Mouse (Mus musculus): ENCODE results near the gene S100a2. TPM values are rescaled to one million over a fixed set of nuclear protein-coding genes. Genes with fewer than 3 reads are reported as not detected.

Gene S100a2
- total and polyA plus RNA-seq, 3 experiments: not detected

DNA sequence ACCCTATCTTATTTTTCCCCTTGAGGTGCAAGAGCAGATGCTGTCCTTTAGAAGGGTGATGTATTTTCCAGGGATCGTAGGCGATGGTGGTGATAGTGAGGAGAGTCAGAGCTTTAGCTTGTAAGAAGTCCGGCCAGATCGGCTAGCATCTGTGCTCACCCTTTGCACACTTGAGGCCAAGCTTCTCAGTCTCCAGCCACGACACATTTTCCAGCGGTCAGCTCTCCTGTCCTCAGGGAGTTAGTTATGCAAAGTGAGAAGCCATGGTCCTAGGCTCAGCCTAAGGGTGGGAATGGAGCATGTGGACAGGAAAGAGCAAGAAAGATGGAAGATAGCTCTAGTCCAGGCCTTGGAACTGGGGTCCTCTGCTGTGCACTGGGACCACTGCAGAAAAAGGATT is 6.8 kb downstream of the S100a2 start:
- DNase-seq: no peak

DNA sequence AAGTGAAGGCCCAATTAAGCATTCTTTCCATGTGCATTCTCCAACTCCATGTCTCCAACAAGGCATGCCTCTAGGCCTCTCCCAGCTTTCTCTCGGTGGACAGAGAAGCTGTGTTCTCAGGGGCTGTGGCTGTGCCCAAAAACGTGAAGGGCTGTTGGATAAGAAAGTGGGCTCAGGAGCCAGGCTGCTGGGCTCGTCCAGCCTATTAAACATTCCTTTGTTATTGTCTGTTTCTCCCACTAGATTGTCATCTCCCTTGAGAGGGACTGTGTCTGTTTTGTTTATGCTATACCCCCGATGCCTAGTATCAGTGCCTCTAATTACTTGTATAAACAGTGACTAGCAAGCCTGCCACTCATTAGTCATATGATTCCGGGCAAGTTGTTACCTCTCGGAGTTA is 7.7 kb downstream of the S100a2 start:
- DNase-seq: no peak

DNA sequence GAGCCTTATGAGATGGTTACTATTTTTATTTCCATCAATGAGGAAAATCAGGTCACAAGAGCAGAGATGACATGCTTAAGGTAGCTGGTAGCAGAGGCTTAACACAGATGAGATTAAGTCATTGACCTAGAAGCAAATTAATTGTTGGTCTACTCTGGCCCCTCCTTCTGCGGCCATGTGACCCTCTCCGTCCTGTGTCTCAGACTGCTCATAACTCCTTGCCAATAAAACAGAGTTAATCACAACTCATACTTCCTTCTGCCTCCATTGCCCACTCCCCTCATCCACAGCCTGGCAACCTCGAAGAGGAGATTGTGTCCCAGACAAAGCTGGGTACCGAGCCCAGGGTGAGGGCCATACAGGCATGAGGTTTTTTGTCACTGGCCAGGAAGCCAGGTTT is 8.2 kb downstream of the S100a2 start:
- DNase-seq: no peak

DNA sequence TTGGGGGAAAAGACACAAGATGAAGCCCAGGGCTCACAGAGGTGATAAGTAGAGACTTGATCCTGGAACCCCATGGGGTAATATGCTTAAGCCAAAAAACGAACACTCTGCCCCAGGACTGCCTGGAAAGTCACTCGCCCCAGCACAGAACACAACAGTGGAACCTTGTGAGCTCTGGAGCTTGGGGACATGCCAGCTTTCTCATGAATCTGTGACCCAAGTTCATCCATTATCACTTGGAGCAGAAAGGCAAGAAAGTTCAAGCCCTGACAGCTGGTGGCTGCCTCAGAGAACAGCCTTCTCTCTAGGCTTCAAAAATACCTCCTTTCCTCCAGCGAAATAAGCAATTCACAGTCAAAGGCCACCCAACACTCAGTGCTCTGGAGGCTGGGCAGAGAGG is 9.4 kb downstream of the S100a2 start:
- no peak for DNase-seq

DNA sequence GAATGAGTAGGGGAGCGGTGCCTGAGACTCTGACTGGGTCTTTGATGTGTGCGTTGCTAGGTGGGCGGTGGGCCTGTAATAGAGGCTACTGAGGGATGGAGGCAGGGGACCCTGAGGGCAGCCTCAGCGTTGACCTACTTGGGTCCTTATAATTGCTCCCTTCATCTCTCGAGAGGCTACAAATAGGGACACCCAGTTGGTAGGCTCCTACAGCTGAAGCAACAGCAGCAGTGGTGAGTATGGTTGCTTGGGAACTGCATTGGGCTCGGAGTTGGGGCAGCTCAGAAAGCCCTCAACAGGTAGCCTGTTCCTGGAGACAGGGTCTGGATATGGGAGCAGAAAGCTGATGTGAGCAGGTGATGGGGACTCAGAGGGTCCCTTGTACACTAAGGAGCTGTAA is 10.0 kb downstream of the S100a2 start:
- DNase-seq: no peak

DNA sequence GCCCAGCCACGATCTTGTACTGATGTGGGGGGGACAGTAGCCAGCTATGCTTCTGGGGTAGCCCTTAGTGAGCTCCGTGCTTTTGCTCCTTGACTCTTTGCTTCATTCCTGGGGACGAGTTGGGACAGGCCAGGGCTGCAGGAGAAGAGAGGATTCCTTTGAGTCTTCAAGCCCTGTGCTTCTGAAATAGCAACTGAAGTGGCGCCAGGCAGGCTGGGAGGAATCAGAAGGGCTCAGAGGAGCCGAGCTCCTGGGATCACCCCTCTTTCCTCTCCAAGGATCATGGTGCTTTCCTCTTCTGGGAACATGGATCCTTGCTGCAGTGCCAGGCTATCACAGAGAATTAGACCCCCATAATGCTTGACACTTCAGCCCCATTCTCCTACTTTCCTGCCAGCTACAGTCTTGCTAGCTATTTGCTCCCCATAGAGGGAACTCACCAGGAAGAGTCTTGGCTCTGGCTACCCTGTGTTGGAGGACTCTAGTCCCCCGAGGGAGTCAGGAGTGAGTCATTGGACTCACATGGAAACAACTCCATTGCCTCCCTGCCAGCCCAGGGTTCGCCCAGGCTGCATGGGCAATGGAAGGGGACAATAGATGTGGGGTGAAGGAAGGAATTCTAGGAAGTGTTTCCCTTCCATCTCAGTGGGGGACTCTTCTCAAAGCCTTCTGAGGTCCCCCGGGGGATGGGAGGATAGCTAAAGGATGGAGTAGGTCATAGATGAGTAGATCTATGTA is 10.6 kb downstream of the S100a2 start:
- no peak for DNase-seq

DNA sequence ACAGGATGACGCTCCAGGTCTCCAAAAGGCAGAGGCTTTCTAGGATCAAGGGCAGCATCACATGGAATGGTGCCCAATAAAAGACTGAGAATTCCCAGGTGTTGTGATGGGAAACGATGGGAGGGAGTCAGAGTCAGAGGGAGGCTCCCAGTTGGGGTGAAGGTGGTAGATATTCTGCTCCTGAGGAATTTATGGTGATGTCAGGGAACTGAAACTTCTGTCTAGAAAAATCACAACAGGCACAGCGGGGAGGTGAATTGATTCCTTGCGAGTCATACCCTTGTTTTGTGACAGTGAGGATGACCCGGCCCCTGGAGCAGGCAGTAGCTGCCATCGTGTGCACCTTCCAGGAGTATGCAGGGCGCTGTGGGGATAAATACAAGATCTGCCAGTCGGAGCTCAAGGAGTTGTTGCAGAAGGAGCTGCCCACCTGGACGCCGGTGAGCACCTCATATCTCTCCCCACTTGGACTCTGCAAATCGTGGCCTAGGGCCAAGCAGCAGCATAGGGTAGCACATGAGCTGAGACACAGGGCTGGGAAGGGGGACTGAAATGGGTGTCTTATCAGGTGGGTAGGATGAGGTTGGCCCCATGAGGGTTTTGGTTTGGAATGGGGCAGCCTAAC is 11.6 kb downstream of the S100a2 start, which contains the start of gene Gm42674:
TSS of gene Gm42674 (plus strand) at position 419 of the 625 bp plus-strand sequence.
- DNase-seq: no peak

DNA sequence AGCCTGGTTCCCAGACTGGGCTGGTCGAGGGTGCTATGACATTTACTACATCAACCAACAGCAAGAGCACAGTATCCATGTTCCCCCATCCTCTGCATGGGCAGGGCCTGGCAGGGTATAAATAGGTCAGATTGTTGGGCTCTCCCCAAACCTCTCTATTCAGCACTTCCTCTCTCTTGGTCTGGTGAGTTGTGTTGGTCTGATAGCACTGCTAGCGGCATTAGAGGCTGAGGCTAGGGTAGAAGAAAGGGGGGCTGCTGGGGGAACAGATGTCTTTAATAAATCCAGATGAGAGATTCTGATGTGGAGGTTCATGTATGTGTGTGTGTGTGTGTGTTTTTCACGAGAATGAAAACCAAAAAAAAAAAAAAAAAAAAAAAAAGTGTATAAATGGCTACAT is 13.6 kb downstream of the S100a2 start, which contains the start of gene S100a4:
TSS of gene S100a4 (plus strand) at position 149 of the 400 bp plus-strand sequence.
- no peak for DNase-seq

DNA sequence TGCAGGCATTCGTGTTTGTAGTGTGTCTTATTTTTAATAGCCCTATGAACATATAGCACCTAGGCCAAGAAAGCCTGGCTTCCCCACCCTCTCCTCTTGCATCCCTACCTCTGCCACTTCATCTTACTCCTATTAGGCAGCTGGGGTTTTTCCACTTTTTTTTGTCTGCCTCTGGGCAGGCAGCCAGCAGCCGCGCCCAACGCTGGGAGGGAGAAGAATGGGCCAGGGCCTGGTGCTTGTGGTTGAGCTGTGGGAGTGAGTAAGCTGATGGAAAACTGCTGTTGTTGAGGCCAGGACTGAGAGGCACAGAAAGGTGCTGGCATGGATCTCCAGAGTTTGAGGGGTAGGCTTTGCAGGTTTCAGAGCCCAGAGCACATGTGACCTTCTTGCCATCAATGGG is 14.4 kb downstream of the S100a2 start:
- DNase-seq: peak; percentile 93

DNA sequence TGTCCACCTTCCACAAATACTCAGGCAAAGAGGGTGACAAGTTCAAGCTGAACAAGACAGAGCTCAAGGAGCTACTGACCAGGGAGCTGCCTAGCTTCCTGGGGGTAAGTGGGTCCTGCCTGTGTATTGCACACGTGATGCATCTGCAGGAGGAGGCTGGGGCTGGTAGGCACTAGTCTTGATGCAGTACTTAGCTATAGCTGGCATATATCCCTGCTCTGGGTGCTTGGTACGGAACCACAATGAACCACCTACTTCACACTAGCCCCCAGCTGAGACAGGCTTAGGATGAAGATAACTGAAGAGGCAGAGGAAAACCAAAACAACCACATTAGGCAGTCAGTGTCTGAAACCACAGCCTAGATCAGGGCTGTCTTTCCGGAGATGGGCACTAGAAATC is 15.0 kb downstream of the S100a2 start:
- DNase-seq: no peak

DNA sequence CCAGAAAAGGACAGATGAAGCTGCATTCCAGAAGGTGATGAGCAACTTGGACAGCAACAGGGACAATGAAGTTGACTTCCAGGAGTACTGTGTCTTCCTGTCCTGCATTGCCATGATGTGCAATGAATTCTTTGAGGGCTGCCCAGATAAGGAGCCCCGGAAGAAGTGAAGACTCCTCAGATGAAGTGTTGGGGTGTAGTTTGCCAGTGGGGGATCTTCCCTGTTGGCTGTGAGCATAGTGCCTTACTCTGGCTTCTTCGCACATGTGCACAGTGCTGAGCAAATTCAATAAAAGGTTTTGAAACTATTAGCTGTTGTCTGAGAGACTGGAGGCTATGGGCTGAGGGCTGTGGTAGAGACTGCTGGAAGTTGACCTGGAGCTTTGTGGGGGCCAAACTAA is 15.7 kb downstream of the S100a2 start:
- no peak for DNase-seq

DNA sequence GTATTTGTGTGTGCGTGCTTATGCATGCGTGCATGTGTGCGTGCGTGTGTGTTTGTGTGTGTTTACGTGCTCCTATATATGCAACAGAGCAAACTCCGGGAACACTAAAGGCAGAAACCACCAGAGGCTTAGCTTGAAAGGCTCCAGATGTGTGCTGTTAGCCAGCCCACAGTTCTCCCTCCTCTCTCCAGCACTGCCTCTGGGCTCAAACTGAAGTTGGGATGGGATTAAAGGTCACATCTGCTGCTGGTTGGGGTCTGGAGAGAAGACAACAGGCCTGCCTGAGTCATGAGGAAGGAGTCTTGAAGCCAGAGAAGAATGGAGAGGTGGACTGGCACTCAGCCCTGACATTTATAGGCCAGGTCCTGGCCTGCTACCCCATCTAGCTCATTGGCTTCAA is 16.1 kb downstream of the S100a2 start:
- DNase-seq: no peak

DNA sequence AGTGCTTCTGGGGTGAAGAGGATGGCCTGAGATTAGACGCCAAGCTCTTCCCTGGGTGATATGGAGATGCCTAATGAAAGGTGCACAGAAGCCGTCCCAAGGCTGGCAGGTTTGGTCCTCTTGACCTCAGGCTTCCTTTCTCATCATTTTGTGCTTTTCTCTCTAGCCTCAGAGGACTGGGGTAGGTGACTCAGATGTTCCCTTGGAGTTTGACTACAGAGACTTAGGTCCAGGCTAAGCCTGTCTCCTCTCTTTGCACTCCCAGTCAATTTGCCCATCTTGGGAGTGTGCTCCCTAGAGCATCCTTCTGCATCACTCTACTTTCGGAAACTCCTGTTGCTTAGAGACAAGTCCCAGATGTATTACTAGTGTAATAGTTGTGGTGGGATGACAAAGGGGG is 17.3 kb downstream of the S100a2 start:
- no peak for DNase-seq

DNA sequence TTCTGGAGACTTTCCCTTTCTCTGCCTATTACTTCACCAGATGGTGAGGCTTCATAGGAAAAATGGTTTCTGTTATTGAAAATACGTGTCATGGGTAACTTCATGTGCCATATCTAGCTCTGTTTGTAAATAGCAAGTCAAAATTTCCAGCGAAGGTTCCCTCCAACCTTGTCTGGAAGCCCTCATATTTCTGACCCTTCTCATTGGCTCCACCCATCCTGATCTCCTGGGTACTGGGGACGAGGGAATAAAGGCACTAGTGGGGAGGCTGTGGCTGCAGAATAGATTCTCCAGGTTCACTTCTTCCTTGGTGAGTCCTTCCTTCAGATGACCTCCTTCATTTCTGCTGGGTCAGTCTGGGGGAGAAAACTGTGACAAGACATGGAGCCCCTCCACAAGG is 18.2 kb downstream of the S100a2 start, which contains the start of gene S100a5:
TSS of gene S100a5 (plus strand) at position 301 of the 400 bp plus-strand sequence.
- DNase-seq: no peak

DNA sequence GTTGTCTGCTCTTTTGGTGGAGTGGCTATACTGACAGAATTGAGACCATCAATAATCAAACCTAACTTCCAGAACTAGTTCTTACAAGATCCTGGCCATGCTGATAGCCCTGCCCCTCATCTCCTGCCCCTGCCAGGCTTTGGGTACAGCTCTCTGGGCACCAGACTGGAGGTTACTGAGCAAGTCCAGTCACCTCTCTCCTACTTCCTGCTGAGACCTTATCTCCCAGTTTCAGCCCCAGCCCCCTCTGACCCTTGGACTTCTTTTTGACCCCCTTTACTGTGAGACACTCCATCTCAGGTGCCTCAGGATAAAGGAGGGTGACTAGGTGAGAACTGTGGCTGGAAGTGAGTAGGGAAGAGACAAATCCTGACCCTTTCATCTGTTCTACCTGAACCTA is 19.1 kb downstream of the S100a2 start:
- DNase-seq: no peak

DNA sequence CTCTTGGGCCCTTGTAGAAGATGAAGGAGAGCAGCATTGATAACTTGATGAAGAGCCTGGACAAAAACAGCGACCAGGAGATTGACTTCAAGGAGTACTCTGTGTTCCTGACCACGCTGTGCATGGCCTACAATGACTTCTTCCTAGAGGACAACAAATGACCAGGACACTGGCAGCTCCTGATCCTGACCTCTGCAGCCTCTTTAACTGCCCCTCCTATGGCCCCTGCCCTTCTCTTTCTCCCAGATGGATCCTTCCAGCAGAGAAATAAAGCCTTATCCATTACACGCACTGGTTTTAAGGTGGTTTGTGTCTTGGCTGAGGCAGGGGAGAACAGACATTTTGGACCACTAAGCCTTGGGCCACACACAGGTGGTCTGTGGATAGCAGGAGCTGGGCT is 21.4 kb downstream of the S100a2 start:
- no peak for DNase-seq

DNA sequence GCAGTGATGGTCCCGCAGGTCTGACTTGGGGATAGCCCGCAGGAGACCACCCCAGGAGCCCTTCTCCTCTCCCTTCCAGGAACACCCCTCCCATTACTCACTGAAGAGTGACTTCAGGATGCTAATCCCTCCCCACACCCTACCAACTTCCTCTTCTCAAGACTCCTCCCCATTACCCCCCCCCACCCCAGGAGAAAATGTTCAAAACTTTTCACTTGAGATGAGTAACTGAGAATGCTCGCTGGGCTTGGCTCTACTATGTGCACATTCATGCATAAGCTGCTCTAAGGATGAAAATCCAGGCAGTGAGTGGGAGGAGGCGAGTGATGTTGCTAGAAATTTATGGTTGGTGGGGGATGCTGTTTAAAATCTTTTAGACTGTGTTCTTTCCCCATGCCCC is 22.0 kb downstream of the S100a2 start:
- no peak for DNase-seq

DNA sequence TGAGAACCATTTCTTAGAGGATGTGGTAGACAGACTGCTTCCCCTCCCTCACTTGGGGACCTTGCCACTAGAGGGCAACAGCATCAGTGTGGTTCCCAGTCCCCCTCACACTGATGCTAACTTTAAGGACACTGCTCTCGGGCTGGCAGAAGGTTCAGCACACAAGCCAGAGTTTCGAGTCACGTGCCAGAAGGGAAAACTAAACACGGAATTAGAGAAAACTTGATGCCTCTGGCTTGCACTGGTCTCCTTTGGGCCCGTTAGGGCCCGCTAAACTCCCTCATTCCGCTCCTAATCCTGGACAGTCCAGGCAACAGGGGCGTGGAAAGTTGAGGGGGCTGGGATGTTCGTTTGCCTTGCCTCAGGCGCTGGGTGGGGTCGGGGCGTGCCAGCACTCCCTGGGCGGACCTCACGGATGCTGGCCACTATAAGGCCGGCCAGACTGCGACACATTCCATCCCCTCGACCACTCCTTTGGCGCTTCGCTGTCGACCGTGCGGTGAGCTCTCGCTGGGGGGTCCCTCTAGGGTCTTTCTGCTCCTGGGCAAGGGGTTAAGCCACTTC is 22.8 kb downstream of the S100a2 start, which contains the start of gene S100a6:
TSS of gene S100a6 (plus strand) at position 155 of the 564 bp plus-strand sequence.
- DNase-seq: peak; percentile 58

DNA sequence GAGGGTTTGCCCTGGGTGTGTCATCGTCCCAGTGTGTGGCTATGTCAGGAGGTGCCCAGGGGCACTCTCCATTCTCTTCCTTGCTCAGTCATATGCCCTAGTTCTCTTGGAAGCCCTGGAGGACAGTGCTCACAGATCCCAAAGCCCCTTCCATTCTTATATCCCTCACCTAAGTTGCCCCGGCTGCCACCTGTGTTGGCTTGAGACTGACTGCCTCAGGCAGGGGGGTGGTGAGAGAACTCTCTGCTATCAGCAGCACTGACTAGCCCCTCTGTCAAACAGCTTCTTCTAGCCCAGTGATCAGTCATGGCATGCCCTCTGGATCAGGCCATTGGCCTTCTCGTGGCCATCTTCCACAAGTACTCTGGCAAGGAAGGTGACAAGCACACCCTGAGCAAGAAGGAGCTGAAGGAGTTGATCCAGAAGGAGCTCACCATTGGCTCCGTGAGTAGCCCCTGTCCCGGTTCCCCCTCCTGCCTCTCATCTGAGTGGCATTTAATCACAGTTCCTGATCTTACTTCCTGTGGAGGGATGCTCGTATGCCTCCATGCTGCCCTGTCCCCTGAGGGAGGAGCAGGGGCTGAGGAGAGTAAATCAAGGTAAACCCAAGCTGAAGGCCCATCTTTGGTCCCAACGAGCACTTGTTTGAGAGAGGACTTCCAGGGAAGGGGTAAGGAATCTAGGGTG is 23.6 kb downstream of the S100a2 start:
- no peak for DNase-seq

DNA sequence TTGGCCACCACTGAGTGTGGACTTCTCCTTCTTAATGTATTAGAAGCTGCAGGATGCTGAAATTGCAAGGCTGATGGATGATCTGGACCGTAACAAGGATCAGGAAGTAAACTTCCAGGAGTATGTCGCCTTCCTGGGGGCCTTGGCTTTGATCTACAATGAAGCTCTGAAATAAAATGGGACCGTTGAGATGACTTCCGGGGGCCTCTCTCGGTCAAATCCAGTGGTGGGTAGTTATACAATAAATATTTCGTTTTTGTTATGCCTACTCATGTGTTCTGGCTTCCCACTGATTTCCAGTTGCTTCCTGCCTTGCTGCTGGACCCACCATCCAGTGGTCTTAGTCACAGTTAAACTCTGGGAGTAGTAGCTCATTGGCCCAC is 24.1 kb downstream of the S100a2 start:
- DNase-seq: no peak

DNA sequence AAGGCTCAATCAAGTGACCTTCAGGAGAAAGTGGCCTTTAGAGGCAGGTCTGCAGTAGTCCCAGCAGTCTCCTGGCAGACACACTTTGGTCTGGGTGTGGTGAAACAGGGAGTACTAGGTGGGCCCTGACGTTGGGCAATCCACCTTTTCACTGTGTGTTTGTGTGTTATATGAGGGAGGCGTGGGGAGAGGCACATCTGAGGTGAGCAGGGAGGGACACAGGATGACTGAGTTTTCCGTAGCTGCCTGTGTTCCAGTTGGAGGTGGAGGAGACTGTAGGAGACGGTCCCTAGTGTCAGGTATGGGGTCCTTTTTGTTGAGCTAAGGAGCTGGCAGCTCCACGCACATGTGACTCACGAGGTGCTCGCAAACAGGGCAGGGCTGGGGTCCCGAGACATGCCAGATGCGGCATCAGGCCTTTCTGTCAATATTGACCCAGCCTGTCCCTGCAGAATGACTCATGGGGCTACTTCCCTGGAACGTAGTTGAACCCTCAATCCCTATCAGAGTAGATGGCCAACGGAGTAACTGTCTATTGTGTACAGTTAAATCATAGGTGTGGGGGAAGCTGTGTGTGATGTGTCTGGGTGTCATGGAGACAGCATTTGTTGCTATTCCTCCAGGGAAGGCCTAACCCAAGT is 24.7 kb downstream of the S100a2 start:
- no peak for DNase-seq

DNA sequence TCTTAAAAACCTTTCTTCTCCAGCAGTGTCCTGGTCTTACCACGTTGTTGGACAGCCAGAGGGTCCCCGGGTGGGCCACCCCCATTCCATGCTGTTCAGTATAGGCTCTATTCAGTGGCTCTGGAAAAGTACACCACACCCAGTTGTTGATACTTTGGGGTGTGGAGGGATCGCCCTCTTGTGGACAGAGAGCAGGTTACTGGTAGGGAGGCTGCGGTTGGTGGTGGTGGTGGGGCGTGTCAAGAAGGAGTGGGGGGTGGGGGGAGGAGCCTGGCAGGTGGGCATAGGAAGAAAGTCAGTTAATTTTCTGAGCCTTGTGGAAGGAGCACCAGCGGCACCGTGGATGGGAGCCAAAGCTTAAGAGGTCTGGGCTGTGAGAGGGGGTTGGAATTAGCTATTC is 25.4 kb downstream of the S100a2 start:
- peak; percentile 81 for DNase-seq

Measured in adrenal gland, adult 2 months (tissue).